Mouse (Mus musculus) lung, adult 2 months (tissue): Measurements from ENCODE around the gene Cdkal1.

Experiments used
- CTCF ChIP-seq: fragments of 200-500 bp; IDR thresholded peaks from 2 replicates; pipeline ENCODE4 v1.5.1; 2011; ENCODE audit warnings: mild to moderate bottlenecking, low read length, control low read depth; ENCODE audit not compliant: insufficient read depth
- POLR2A ChIP-seq: fragments of 200-500 bp; IDR thresholded peaks from 2 replicates; pipeline ENCODE4 v1.6.1; 2011; ENCODE audit warnings: low read depth, mild to moderate bottlenecking, control low read depth, low read length, borderline replicate concordance; ENCODE audit errors: extremely low read depth

DNA sequence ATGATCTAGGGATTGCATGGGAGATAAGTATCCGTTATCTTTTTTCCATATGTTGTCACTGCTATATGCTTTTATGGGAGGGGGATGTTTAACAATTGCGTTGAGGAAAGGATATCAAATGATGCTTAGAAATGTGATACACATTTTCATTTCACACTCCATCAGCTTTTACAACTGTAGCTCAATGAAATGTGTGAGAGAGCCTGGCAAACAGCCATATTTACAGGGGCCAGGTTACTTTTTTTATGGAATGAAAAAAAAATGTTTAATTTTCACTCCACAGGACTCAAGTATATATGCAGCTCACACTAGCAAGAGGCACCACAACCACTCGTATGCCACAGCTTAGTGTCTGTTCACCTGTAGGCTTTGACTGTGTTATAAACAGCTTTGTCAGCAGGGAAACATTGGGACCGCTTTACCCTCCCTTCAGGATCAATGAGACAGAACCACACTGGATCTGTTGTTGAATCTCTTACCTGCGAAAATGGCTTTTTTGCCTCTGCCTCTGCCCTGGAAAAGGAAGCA is 501.5 kb downstream of the Cdkal1 start:
- no peak for TF ChIP-seq CTCF
- TF ChIP-seq POLR2A, result no peak
